ENCODE assay signal across 8 mouse cellular contexts in the genomic region with DNA sequence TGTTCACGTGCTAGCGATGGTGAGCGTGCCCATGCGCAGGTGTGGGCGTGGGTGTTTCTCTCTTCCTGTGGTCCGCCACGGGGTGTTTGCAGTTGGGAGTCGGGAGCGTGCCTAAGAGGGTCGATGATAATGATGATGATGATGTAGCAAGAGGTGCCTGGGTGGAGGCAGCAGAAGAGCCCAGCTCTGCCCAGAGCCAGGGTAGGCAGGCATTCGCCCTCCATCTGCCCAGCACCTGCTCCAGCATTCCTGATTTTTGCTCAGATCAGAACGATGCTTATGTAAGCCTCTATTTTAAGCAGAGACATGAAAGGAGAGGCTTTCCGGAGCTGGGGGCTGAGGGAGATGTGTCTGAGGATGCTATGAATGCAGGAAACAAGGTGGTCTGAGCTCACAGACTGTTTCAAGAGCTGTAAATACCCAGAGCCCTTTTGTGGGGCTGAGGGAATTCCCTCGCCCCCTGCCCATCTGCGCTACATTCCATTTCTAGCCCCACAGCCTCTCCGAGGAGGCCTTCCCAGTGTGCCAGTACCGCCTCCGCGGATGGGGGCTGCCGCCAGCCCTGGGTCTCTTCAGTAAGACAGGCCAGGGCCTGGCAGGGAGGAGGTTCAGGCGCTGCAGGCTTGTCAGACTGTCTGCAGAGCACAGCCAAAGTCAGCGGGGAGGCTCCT. TPM values are rescaled to one million over a fixed set of nuclear protein-coding genes. Genes with fewer than 3 reads are reported as not detected.
DNase-seq lines count a peak whose midpoint lies in the region; ATAC-seq lines count a peak whose summit lies in the region.

No protein-coding gene starts in this region.

- 28% methylated on average over 22 of the region's 22 CpGs for WGBS in neural tube, embryonic 11.5 days
- 31% methylated on average over 22 of the region's 22 CpGs for WGBS in forebrain, embryonic 16.5 days
- 30% methylated on average over 22 of the region's 22 CpGs for WGBS in neural tube, embryonic 12.5 days

- DNase-seq in neural tube, embryonic 11.5 days (ENCODE audit: low spot score), result no peak
- DNase-seq in neural tube, embryonic 10.5 days (ENCODE audit: extremely low spot score, low spot score), result no peak
- peak; percentile 56 to 67 for DNase-seq in layer of hippocampus, postnatal 25 days (ENCODE audit: extremely low spot score in 1 of 2, low spot score in 1 of 2)
- no peak for DNase-seq in urinary bladder, postnatal 14 days (ENCODE audit: low spot score)
- no peak for DNase-seq in kidney, adult 11 months
- no peak for DNase-seq in lung, postnatal 10 days

- peak overlapping the region; percentile 63 for H3K27ac ChIP-seq in neural tube, embryonic 11.5 days (ENCODE audit: low read depth, low read length)
- H3K27ac ChIP-seq in forebrain, embryonic 16.5 days (ENCODE audit: low read length), result peak overlapping the region; percentile 88
- peak overlapping the region; percentile 79 for H3K27ac ChIP-seq in neural tube, embryonic 12.5 days

- H3K9ac ChIP-seq in neural tube, embryonic 11.5 days (ENCODE audit: low read length), result peak overlapping the region; percentile 49
- peak overlapping the region; percentile 43 for H3K9ac ChIP-seq in forebrain, embryonic 16.5 days (replicated peaks; ENCODE audit: low read depth, low read length)
- peak overlapping the region; percentile 47 for H3K9ac ChIP-seq in neural tube, embryonic 12.5 days

- peak overlapping the region; percentile 21 for H3K4me2 ChIP-seq in neural tube, embryonic 11.5 days (ENCODE audit: low read depth)
- peak overlapping the region; percentile 27 for H3K4me2 ChIP-seq in forebrain, embryonic 16.5 days (ENCODE audit: low read length)
- peak overlapping the region; percentile 46 for H3K4me2 ChIP-seq in neural tube, embryonic 12.5 days (replicated peaks)

- H3K4me1 ChIP-seq in neural tube, embryonic 11.5 days (ENCODE audit: control insufficient read depth, insufficient read depth, low read length), result peaks cover 33% of the 10 kb centered on the region
- H3K4me1 ChIP-seq in forebrain, embryonic 16.5 days (replicated peaks; ENCODE audit: control insufficient read depth, insufficient read depth, low read length), result peaks cover 59% of the 10 kb centered on the region
- H3K4me1 ChIP-seq in neural tube, embryonic 12.5 days, result peaks cover 62% of the 10 kb centered on the region

- H3K9me3 ChIP-seq in neural tube, embryonic 11.5 days (ENCODE audit: control insufficient read depth, low read length), result no peaks in the 10 kb centered on the region
- H3K9me3 ChIP-seq in forebrain, embryonic 16.5 days (ENCODE audit: control insufficient read depth, low read length), result no peaks in the 10 kb centered on the region
- no peaks in the 10 kb centered on the region for H3K9me3 ChIP-seq in neural tube, embryonic 12.5 days

- no peaks in the 10 kb centered on the region for H3K27me3 ChIP-seq in neural tube, embryonic 11.5 days (ENCODE audit: control insufficient read depth, insufficient read depth, low read length)
- no peaks in the 10 kb centered on the region for H3K27me3 ChIP-seq in forebrain, embryonic 16.5 days (replicated peaks; ENCODE audit: control insufficient read depth, insufficient read depth, low read length)
- H3K27me3 ChIP-seq in neural tube, embryonic 12.5 days (replicated peaks), result no peaks in the 10 kb centered on the region

- H3K4me3 ChIP-seq in neural tube, embryonic 11.5 days (ENCODE audit: low read depth, low read length), result no peak overlapping the region
- no peak overlapping the region for H3K4me3 ChIP-seq in forebrain, embryonic 16.5 days (replicated peaks; ENCODE audit: low read length)
- no peak overlapping the region for H3K4me3 ChIP-seq in neural tube, embryonic 12.5 days

- no peak for ATAC-seq in neural tube, embryonic 11.5 days (ENCODE audit: insufficient read depth, low FRiP score, low TSS enrichment)
- peak; percentile 54 for ATAC-seq in forebrain, embryonic 16.5 days
- peak; percentile 35 for ATAC-seq in neural tube, embryonic 12.5 days (ENCODE audit: low FRiP score, low read depth)

- no peaks in the 10 kb centered on the region for H3K36me3 ChIP-seq in neural tube, embryonic 11.5 days (ENCODE audit: control insufficient read depth, insufficient read depth, low read length)
- H3K36me3 ChIP-seq in forebrain, embryonic 16.5 days (ENCODE audit: control insufficient read depth, insufficient read depth), result no peaks in the 10 kb centered on the region
- no peaks in the 10 kb centered on the region for H3K36me3 ChIP-seq in neural tube, embryonic 12.5 days

RNA-seq across cellular contexts. Expression of a gene that starts 47.7 kb away (rescaled TPM):
- polyA plus RNA-seq in neural tube, embryonic 11.5 days (2014; fragmentation: Nextera tagmentation; extraction: Ambion mirVana), result 2.1 and 3.3 TPM in 2 replicates
- 3.1 and 3.4 TPM in 2 replicates for polyA plus RNA-seq in forebrain, embryonic 16.5 days (2015; fragmentation: Nextera tagmentation; extraction: Ambion mirVana)
- 1 to 10 TPM; 5.1 to 8.1 TPM for total RNA-seq in layer of hippocampus, postnatal 25 days (2021)
- 5.1 and 5.9 TPM in 2 replicates for polyA plus RNA-seq in neural tube, embryonic 12.5 days (2016; fragmentation: Nextera tagmentation; extraction: Ambion mirVana)

Comparison
In these comparisons a context has a peak if more than half of its experiments do, and no peak if none do; other contexts are left out.
1. DNase-seq: peak in layer of hippocampus, postnatal 25 days (2 of 2); none in neural tube, embryonic 11.5 days (single experiment), neural tube, embryonic 10.5 days (single experiment), urinary bladder, postnatal 14 days (single experiment), kidney, adult 11 months (single experiment) and lung, postnatal 10 days (single experiment).
2. Peak in every context shown above with its lines, with median percentiles within 50 percentile points of each other: H3K27ac ChIP-seq, H3K4me2 ChIP-seq and H3K9ac ChIP-seq.